Mouse (Mus musculus): Measurements from ENCODE around the gene E130309D02Rik. TPM values are rescaled to one million over a fixed set of nuclear protein-coding genes. Genes with fewer than 3 reads are reported as not detected.
A peak's percentile ranks its signal among the peaks of the same experiment; 100 is the strongest.

Gene E130309D02Rik
- polyA plus RNA-seq, 1 experiment: 17.0 TPM

DNA sequence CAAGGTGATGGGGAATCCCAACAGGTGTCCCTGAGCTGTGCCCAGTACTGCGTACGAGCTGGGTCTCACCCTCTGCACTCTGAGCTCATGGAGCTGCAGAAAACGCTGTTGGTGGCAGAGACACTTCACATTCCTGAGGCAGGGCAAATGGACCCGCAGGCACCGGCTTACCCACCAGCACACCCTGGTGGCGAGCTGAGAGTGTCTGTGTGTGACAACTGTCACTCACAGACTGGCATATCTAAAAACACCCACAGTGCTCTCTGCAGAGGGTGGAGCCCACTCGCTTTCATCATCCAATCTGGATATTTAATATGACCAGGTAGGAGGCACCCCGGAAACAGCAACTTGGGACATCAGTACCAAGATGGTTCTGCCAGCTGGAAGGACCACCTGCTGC lies 13.9 kb downstream of the E130309D02Rik start:
- Histone ChIP-seq H3K4me3 (replicated peaks; ENCODE audit: insufficient read depth, low read depth, low read length) (no peak overlapping the region), H3K27ac (ENCODE audit: insufficient read depth, low read length) (no peak overlapping the region), H3K27me3 (ENCODE audit: control insufficient read depth, insufficient read depth, low read length) (no peaks in the 10 kb centered on the region), H3K4me1 (ENCODE audit: control insufficient read depth, insufficient read depth, low read length) (peaks cover 3% of the 10 kb centered on the region; the same call in 1 of the 2 replicates)
- TF ChIP-seq CTCF (IDR thresholded peaks at IDR 0.05; ENCODE audit: borderline replicate concordance, insufficient read depth, low read depth, low read length) (peak; percentile 21; the same call in 1 of the 2 replicates), POLR2A (IDR thresholded peaks at IDR 0.05; ENCODE audit: borderline replicate concordance, insufficient read depth, low read length) (no peak)
- WGBS: 58% methylated on average over 8 of the region's 8 CpGs
- DNase-seq: no peak

- 90% methylated on average over 4 of the region's 4 CpGs for WGBS
- Histone ChIP-seq H3K27me3 (ENCODE audit: control insufficient read depth, insufficient read depth, low read length) (no peaks in the 10 kb centered on the region), H3K4me3 (replicated peaks; ENCODE audit: insufficient read depth, low read depth, low read length) (no peak overlapping the region), H3K27ac (ENCODE audit: insufficient read depth, low read length) (no peak overlapping the region), H3K4me1 (ENCODE audit: control insufficient read depth, insufficient read depth, low read length) (peaks cover 3% of the 10 kb centered on the region; the same call in 1 of the 2 replicates)
- DNase-seq: peak; percentile 37 to 66
- TF ChIP-seq CTCF (IDR thresholded peaks at IDR 0.05; ENCODE audit: borderline replicate concordance, insufficient read depth, low read depth, low read length): peak; percentile 73
- TF ChIP-seq POLR2A (IDR thresholded peaks at IDR 0.05; ENCODE audit: borderline replicate concordance, insufficient read depth, low read length): no peak
These were observed 15.5 kb downstream of the E130309D02Rik start for GRCm38 (mm10) chr5:143299686-143300085.

DNA sequence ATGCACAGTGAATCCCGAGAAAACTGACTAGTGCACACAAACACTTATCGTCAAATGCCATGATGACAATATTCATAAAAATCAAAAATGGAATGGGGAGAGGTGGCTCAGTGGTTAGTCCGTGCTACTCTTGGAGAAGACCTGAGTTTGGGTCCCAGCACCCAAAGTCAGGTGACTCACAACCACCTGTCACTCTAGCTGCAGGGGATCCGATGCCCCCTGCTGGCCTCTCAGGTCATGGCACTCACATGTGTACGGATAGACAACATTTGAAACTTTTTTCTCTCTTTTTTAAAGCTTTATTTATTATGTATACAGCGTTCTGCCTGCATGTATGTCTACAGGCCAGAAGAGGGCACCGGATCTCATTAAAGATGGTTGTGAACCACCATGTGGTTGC lies 16.8 kb downstream of the E130309D02Rik start:
- Histone ChIP-seq H3K4me3 (replicated peaks; ENCODE audit: insufficient read depth, low read depth, low read length) (no peak overlapping the region), H3K4me1 (ENCODE audit: control insufficient read depth, insufficient read depth, low read length) (peaks cover 3% of the 10 kb centered on the region; the same call in 1 of the 2 replicates), H3K27ac (ENCODE audit: insufficient read depth, low read length) (no peak overlapping the region), H3K27me3 (ENCODE audit: control insufficient read depth, insufficient read depth, low read length) (peaks cover under 1% of the 10 kb centered on the region; the same call in 1 of the 2 replicates)
- DNase-seq: no peak
- peak; percentile 25; the same call in 1 of the 2 replicates for TF ChIP-seq CTCF (IDR thresholded peaks at IDR 0.05; ENCODE audit: borderline replicate concordance, insufficient read depth, low read depth, low read length)
- TF ChIP-seq POLR2A (IDR thresholded peaks at IDR 0.05; ENCODE audit: borderline replicate concordance, insufficient read depth, low read length): no peak
- WGBS: 91% methylated on average over 7 of the region's 7 CpGs

- 72% methylated on average over 9 of the region's 9 CpGs for WGBS
- TF ChIP-seq CTCF (IDR thresholded peaks at IDR 0.05; ENCODE audit: borderline replicate concordance, insufficient read depth, low read depth, low read length): no peak
- no peak for TF ChIP-seq POLR2A (IDR thresholded peaks at IDR 0.05; ENCODE audit: borderline replicate concordance, insufficient read depth, low read length)
- no peak for DNase-seq
- no peak overlapping the region for H3K4me3 ChIP-seq (replicated peaks; ENCODE audit: insufficient read depth, low read depth, low read length)
- no peaks in the 10 kb centered on the region for H3K4me1 ChIP-seq (ENCODE audit: control insufficient read depth, insufficient read depth, low read length)
- peaks cover 2% of the 10 kb centered on the region; the same call in 1 of the 2 replicates for H3K27me3 ChIP-seq (ENCODE audit: control insufficient read depth, insufficient read depth, low read length)
- no peak overlapping the region for H3K27ac ChIP-seq (ENCODE audit: insufficient read depth, low read length)
These were observed 17.2 kb downstream of the E130309D02Rik start for GRCm38 (mm10) chr5:143297986-143298385.

DNA sequence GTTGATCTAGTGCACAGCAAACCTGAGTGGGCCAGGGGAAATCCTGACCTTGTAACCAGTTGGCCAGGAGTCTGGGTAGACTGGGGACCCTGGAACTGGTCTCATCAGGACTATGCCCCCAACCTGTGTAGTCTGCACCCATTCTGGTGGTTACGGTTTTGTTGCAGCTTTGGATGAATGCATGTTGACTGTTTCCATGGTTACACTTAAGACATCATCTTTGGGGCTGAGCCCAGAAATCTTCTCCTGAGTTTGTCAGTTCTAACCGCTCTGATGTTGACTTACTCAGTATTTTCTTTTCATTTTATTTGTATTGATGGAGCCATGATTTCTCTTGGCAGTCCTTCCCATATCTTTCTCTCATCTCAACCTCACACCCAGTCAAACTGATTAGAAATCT lies 19.8 kb downstream of the E130309D02Rik start:
- TF ChIP-seq POLR2A (IDR thresholded peaks at IDR 0.05; ENCODE audit: borderline replicate concordance, insufficient read depth, low read length) (no peak), CTCF (IDR thresholded peaks at IDR 0.05; ENCODE audit: borderline replicate concordance, insufficient read depth, low read depth, low read length) (no peak)
- H3K4me3 ChIP-seq (replicated peaks; ENCODE audit: insufficient read depth, low read depth, low read length): no peak overlapping the region
- peaks cover 2% of the 10 kb centered on the region; the same call in 1 of the 2 replicates for H3K27me3 ChIP-seq (ENCODE audit: control insufficient read depth, insufficient read depth, low read length)
- no peak overlapping the region for H3K27ac ChIP-seq (ENCODE audit: insufficient read depth, low read length)
- no peak for DNase-seq
- 51% methylated on average over 2 of the region's 2 CpGs for WGBS
- H3K4me1 ChIP-seq (ENCODE audit: control insufficient read depth, insufficient read depth, low read length): no peaks in the 10 kb centered on the region

DNA sequence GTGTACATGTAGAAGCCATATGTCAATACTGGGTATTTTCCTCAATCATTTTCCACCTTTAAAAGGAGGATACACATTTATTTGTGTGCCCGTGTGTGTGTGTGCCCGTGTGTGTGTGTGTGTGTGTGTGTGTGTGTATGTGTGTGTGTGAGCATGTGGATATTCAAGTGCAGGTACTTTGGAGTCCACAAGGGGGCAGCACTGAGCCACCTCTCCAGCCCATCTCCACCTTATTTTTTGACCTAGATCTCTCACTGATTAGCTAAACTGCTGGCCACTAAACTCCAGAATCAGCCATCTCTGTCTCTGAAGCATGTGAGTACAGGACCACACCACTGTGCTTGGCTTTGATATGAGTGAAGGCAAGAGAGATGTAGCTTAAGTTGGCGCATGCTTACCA lies 20.3 kb downstream of the E130309D02Rik start:
- H3K4me1 ChIP-seq (ENCODE audit: control insufficient read depth, insufficient read depth, low read length): no peaks in the 10 kb centered on the region
- peaks cover 2% of the 10 kb centered on the region; the same call in 1 of the 2 replicates for H3K27me3 ChIP-seq (ENCODE audit: control insufficient read depth, insufficient read depth, low read length)
- H3K4me3 ChIP-seq (replicated peaks; ENCODE audit: insufficient read depth, low read depth, low read length): no peak overlapping the region
- WGBS: 89% methylated on average over 3 of the region's 3 CpGs
- TF ChIP-seq CTCF (IDR thresholded peaks at IDR 0.05; ENCODE audit: borderline replicate concordance, insufficient read depth, low read depth, low read length) (peak; percentile 19; the same call in 1 of the 2 replicates), POLR2A (IDR thresholded peaks at IDR 0.05; ENCODE audit: borderline replicate concordance, insufficient read depth, low read length) (no peak)
- DNase-seq: no peak
- H3K27ac ChIP-seq (ENCODE audit: insufficient read depth, low read length): no peak overlapping the region

DNA sequence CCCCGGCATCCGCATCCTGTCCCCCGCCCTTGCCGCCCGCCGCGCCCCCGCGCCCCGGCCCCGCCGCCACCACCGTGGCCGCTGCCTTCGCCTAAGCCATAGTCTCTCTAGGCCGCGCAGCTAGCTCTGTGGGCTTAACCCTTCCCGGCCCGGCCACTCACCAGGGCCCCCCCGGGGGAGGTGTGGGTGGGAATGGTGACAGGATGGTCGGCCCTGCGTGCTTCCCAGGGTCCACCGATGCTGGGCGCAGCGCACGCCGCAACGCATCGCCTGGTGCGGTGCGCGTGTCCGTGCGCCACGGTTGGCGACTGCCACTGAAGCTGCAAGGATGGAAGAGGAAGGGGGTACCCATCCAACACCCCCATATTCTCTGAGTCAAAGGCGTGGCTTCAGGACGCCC lies 21.8 kb downstream of the E130309D02Rik start, which contains the start of gene Zfp853:
Gene Zfp853 (minus strand): TSS at position 220 of the 400 bp plus-strand sequence.
- no peak for DNase-seq
- TF ChIP-seq POLR2A (IDR thresholded peaks at IDR 0.05; ENCODE audit: borderline replicate concordance, insufficient read depth, low read length): no peak
- TF ChIP-seq CTCF (IDR thresholded peaks at IDR 0.05; ENCODE audit: borderline replicate concordance, insufficient read depth, low read depth, low read length): no peak
- H3K27me3 ChIP-seq (ENCODE audit: control insufficient read depth, insufficient read depth, low read length): peaks cover 2% of the 10 kb centered on the region; the same call in 1 of the 2 replicates
- no peaks in the 10 kb centered on the region for H3K4me1 ChIP-seq (ENCODE audit: control insufficient read depth, insufficient read depth, low read length)
- 2% methylated on average over 38 of the region's 38 CpGs for WGBS
- no peak within 1 kb of the TSS for H3K27ac ChIP-seq (ENCODE audit: insufficient read depth, low read length)
- H3K4me3 ChIP-seq (replicated peaks; ENCODE audit: insufficient read depth, low read depth, low read length): no peak within 1 kb of the TSS

- H3K27me3 ChIP-seq (ENCODE audit: control insufficient read depth, insufficient read depth, low read length): peaks cover 2% of the 10 kb centered on the region; the same call in 1 of the 2 replicates
- no peak overlapping the region for H3K4me3 ChIP-seq (replicated peaks; ENCODE audit: insufficient read depth, low read depth, low read length)
- DNase-seq: no peak
- TF ChIP-seq POLR2A (IDR thresholded peaks at IDR 0.05; ENCODE audit: borderline replicate concordance, insufficient read depth, low read length): no peak
- TF ChIP-seq CTCF (IDR thresholded peaks at IDR 0.05; ENCODE audit: borderline replicate concordance, insufficient read depth, low read depth, low read length): no peak
- no peaks in the 10 kb centered on the region for H3K4me1 ChIP-seq (ENCODE audit: control insufficient read depth, insufficient read depth, low read length)
- 5% methylated on average over 19 of the region's 19 CpGs for WGBS
- no peak overlapping the region for H3K27ac ChIP-seq (ENCODE audit: insufficient read depth, low read length)
These were observed 22.3 kb downstream of the E130309D02Rik start for GRCm38 (mm10) chr5:143292879-143293278.

All from cerebellum, adult 2 months (tissue).